Mouse (Mus musculus) layer of hippocampus, postnatal 36 days (tissue): Measurements from ENCODE around the gene Ptk6. TPM values are rescaled to one million over a fixed set of nuclear protein-coding genes. Genes with fewer than 3 reads are reported as not detected.

Experiments used
- DNase-seq, 2 experiments: peaks; one replicate each; pipeline ENCODE4 v3.0.0; 2022
- total RNA-seq, 2 experiments: library from RNA; stranded (reverse); gene quantifications; 2 replicates each; pipeline ENCODE4 v1.2.3; 2021

The Ptk6 gene
- total RNA-seq, 2 experiments from 2014 or later = 0.10 TPM; not detected in 1

DNA sequence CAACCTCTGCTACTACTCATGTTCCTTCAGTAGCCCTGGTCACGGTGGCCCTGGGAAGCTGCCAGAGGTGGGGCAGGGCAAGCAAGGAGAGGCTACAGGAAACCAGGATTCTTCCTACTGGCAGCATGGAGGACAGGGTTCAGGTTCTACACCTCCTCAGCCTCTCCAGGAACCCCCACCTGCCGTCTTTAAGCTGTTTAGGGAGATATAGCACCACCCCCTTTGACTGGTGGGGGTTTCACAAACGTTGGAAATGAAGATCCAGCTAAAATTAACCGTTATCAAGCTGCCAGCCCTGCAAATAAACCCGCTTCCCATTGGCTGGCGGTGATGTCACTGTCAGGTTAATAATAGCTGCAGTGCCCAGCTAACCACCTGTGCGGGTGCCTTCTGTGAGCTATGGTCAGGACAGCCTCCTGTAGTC is 43.5 kb downstream of the Ptk6 start:
- no peak for DNase-seq

DNA sequence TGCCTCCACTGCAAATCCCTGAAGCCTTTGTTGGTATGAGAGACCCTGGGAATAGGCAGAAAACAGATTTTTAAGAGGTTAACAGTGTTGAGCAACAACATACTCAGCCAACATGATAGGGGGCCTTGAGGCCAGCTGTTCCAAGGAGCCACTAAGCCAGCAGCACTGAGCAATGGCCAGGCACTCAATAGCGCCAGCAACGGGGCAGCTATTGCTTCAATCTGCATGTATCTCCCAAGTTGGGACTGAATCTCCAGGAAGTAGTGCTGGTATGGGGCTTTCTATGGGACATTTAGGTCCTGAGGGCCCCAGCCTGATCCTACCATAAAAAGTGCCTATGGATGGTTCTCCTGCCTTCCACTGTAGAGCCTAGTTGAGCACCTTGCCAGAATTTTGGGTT is 44.1 kb downstream of the Ptk6 start:
- DNase-seq = no peak

DNA sequence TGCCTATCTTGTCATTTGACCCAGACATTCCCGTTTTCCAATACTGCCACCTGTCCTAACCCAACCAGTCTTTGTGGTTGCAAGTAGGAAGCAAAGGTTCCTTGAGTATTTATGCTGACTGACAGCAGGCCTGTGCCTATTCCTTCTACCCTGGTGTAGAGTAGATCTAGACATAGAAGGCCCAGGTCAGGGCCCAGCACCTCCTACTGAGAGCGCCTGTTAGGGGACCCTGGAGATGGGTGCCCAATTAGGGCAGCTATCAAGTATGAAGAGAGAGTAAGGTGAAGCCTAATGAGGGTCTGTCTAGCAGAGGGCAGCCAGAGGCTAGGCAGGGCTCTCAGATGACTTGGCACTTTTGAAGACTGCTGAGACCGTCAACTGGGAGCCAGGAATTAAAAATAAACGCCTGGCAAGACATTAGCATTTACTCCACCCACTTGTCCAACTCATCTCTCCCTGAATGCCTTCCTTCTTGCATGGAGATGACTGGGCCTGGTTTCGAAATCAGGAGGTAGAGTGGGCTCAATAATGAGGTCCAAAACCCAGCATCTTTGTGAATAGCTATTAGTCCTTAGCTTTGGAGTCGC is 44.8 kb downstream of the Ptk6 start:
- no peak for DNase-seq

DNA sequence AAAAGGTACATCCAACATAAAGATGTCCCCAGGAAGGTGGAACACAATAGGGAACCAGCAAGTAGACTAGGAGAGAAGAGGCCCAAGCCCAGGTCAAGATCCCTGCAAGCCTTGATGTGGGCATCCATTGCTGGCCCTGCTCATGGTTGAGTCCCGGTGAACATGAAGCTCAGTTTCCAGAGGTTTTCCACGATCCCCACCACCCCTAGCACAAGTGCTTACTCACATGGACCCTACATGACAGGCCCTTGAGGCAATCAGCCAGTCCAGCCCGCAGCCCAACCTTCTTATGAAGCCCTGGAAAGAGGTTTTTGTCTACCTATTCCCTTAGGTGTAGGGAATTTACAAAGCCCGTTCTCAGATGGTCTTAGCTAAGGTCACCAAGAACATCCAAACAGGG is 45.4 kb downstream of the Ptk6 start:
- DNase-seq = no peak

DNA sequence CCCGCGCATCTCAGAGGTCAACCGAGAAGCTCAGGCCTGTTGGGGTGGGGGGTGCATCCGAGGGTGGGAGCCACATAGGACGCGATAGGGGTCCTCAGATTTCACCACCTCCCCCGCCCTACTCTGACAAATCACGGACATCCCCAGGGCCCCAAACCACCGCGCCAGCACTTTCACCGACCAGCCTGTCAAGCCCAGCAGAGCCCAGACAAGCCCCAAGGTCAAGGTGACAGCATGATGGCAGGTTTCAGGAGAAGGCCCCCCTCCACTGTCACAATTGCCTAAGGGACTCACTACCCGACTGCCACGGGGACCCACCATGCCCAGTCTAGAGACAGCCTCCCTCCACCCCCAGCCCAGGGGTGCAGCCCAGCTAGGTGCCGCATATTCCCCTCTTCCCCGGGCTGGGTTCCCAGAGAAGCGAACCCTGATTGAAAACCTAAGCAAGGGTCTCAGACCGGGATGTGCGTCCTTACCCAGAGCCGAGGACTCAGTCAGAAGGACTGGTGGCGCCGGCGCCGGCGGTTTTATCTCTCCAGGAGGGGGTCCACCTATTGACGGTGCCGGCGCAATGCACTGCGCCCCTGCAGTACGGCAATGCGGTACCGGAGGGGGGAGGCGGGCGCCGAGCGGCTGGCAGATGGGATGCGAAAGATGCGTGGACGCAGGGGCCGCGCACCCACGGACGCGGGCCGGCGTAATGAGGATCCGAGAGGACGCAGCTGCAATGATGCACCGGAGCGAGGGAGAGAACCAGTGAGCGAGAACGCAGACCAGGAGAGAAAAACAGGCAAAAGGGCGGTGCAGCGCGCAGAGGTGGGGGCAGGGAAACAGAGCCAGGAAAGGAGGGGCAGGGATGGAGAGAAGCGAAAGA is 46.1 kb downstream of the Ptk6 start, which contains the start of gene Eef1a2:
Eef1a2 (minus strand) TSS at position 767 of the 874 bp plus-strand sequence.
- peak; percentile 86 to 87 for DNase-seq

DNA sequence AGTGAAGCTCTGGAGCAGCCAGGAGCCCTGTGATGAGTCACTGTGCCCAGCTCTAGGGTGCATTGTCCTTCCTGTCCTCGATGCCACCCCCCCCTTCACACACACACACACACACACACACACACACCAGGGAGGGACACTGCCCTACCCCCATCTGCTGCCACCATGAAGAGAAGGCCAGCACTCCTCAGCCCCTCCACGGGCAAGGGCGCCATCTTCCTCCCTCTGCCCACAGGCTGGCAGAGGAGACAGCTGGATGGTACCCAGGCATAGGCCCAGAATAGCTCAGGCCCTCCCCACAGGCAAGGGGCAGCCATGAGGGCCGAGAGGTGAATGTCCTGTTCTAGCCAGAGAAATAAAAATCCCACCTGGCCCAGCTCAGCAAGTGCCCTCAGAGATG is 46.8 kb downstream of the Ptk6 start:
- no peak for DNase-seq

DNA sequence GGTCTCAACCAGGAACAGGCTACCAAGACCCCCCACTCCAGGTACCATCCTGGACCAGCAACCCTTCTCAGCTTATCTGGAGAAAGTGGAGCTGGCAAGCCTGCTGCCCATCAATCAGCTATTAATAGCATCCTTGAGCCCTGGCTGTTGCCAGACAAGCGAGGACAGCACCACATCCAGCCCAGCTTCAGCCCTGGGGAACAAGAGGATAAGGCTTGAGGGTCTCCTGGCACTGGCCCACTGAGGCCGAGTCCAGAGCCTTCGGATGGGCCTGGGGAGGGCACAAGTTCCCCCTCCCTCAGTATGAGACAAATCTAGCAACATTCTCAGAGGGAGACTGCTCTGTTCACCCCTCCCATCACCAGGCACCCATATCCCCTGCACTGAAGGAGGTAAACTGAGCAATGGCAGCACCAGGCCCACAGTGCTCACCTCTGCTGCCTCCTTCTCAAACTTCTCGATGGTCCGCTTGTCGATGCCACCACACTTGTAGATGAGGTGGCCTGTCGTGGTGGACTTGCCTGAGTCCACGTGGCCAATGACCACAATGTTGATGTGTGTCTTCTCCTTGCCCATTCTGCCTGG is 47.7 kb downstream of the Ptk6 start:
- DNase-seq = no peak

DNA sequence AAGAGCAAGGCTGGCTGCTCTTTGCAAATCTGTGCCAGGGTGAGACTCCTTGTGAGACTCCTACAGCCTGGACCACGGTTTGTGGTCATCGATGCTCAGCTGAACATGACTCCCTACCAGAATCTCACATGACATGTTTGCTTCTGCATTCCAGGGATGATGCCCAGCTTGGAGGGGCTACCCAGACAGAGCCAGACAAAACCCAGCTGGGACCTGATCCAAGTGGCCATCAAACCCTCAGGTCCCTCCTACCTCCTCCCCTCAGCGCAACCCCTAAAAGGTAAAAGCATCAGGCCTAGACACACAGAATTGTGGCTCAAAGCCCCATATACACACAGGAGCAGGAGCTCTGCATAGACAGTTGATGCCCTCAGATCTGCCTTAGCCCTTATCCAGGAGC is 48.2 kb downstream of the Ptk6 start:
- DNase-seq = no peak

DNA sequence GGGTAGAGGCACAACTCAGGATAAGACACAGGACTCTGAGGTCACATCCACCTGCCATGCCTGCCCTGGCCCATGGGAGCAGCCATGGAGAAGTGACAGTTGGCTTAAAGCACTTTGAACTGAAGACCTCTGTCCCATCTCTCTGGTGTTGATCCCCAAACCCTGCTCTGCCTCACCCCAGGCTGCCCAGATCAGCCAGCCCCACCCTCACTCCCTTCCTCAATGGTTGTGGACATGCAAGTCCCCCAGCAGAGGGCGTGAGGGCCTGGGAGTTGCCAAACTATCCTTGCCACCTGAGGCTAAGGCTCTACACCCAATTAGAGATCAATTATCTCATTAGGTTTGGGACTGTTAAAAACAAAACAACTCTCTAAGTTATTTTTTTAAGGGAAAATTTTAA is 48.8 kb downstream of the Ptk6 start:
- DNase-seq = no peak

DNA sequence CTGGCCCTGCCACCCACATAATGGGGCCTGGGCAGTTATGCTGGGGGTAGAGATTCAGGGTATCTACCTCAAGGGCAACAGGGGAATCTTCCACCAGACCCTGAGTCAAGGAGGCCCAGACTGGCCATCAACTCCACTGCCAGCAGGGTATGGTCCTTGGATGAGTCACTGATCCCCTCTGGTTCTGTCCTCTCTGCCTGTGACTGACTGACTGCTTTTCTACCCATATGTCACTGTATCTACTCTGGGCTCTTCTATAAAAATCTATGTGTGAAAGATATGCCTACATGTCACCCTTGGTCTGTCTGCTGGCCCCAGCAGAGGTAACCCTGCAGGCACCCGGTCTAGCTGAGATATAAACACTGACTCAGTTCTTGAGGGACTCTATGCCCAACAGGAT is 49.5 kb downstream of the Ptk6 start:
- DNase-seq = no peak

DNA sequence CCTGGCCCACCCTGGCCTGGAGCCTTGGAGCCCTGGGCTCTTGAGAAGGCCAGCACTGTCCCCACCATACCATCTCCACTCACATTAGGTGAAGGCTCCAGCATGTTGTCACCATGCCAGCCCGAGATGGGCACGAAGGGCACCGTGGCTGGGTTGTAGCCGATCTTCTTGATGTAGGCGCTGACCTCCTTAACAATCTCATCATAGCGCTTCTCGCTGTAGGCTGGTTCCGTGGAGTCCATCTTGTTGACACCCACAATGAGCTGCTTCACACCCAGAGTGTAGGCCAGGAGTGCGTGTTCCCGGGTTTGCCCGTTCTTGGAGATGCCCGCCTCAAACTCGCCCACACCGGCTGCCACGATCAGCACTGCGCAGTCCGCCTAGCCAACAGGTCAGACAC is 49.9 kb downstream of the Ptk6 start:
- DNase-seq = peak in 1 of 2 experiments; percentile 7

DNA sequence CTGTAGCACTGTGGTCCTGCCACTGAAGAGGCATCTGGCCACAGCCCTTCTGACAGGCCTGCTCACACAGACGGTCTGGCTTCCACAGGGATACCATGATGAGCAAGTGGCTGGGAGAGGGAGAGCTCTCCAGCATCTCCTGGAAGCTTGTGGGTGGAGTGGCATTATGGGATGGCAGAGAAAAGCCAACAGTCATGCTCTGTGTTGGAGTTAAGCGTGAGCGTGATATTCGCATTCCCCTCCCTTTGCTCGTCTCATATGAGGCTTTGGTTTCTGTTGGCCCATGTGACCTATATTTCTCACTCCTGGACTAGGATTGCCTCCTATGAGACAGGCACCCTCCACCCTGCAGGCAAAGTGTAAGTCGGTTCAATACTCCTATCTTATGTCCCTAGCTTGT is 52.3 kb downstream of the Ptk6 start:
- DNase-seq = peak in 1 of 2 experiments; percentile 62

DNA sequence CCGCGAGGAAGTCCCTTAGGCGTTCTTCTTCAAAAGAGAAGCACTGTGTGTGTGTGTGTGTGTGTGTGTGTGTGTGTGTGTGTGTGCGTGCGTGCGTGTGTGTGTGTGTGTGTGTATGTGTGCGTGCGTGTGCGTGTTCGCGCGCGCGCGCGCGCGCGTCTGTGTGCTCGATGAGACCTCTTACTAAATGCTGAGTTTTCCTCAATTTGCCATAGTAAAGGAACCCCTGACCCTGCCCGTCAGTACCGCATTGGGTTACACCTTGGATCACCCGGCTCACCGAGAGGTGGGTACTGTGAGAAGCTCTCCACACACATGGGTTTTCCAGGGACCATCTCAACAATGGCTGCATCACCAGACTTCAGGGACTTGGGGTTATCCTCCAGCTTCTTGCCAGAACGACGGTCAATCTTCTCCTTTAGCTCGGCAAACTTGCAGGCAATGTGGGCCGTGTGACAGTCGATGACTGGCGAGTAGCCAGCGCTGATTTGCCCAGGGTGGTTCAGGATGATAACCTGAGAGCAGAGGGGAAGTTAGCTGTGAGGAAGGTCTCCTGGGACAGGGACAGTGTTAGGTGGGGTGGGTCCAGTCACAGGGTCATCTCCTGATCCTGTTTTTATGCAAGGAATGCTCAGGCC is 54.2 kb downstream of the Ptk6 start:
- DNase-seq = peak in 1 of 2 experiments; percentile 3

DNA sequence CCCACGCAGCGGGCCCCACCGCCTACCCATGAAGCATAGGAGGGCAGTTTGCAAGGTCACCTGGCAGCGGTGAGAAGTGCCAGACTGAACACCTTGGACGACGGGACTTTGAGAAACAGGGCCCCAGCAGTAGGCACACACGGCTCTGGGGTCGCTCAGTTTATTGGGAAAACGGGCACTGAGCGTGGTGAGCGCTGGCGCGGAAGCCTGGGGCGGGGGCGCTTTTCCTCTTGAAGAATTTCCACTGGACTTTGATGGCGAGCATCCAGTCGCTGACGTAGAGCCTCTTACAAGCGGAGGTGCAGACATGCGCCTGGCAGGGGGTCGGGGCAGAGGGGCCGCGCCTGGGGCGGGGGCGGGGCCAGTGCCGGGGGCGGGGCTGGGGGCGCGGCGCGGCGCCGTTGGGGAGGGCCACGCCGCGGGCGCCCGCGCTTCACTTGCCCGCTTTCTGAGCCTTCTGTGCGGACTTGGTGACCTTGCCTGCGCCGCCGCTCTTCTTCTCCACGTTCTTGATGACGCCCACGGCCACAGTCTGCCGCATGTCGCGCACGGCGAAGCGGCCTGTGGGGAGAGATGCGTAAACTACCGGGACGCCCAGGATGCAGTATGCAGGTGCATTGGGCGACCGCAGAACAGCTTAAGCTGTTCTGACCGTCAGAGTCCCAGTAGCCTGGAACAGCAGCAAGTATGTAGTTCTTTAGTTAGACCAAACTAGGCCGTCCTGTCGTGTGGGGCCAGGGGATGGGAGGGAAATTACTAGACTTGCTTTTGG is 54.9 kb downstream of the Ptk6 start:
- DNase-seq = peak in 1 of 2 experiments; percentile 15

DNA sequence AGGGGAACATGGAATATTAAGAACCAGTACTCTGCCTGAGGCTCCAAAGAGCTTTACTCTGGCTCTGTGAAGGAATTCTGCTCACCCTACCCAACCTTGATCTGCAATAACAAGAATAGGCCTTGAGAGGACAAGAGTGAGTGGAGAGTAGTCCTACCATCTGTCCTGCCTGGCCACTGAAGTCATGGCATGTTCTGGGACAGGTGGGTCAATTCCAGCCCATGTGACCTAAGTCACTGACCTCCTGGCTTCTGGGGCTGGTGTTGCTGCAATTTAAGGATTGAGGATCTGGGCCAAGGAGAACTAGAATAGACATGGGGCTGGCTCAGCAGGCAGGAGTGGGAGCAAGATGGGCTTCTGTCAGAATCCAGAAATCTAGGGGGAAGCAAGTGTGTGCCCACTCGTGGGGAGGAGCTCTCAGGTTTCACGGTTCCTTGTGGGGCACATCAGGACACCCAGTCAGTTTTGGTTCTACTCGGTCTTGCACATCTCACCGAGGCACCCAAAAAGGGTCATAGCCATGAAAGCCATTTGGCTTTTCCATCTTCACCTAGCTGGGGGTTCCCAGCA is 55.5 kb downstream of the Ptk6 start:
- DNase-seq = peak in 1 of 2 experiments; percentile 3

DNA sequence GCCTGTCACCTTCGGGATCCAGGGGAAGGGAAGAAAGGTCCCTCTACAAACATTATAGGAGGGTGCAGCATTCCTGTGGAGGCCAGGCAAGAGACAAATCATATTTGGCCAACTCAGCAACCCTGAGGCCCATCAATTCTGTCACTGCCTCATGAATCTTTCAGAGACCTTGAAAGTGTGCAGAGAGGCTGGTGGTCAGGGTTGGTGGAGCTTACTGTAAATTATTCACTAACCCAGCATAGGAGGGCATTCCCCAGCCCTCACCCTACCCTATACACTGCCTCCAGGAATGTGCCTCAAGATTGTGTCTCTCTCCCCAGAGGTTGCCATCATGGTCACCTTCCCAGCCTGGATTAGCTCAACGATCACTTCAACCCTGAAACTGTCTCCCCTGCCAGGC is 57.9 kb downstream of the Ptk6 start:
- peak in 1 of 2 experiments; percentile 3 for DNase-seq

Other genes starting within 250 kb of the Ptk6 start
- gene Nkain4, start 248.1 kb downstream of the Ptk6 start, total RNA-seq = 10 to 100 TPM; 54.5 to 57.2 TPM
- 100 to 1,000 TPM; 121 to 130 TPM for gene Arfgap1, start 235.6 kb downstream of the Ptk6 start, total RNA-seq
- gene Col20a1, start 216.3 kb downstream of the Ptk6 start, total RNA-seq = 1 to 10 TPM; 2.5 to 3.2 TPM
- 10 to 100 TPM; 14.1 to 14.4 TPM for gene Chrna4, start 159.2 kb downstream of the Ptk6 start, total RNA-seq
- gene Kcnq2, start 67.5 kb downstream of the Ptk6 start, total RNA-seq = 100 to 1,000 TPM; 336 to 348 TPM
- 1,000 to 10,000 TPM; 1,091 to 1,130 TPM for gene Eef1a2, start 45.8 kb downstream of the Ptk6 start, total RNA-seq
- 100 to 1,000 TPM in 1 of 2 experiments, 10 to 100 TPM in 1; 92.0 to 106 TPM for gene Ppdpf, start 15.5 kb downstream of the Ptk6 start, total RNA-seq
- gene Srms, start 10.4 kb upstream of the Ptk6 start, total RNA-seq = under 1 TPM; 0.35 to 0.66 TPM
- gene Fndc11, start 17.2 kb upstream of the Ptk6 start, total RNA-seq = not detected
- gene Helz2, start 39.2 kb upstream of the Ptk6 start, total RNA-seq = 1 to 10 TPM; 2.2 to 2.9 TPM
- gene Gmeb2, start 85.2 kb upstream of the Ptk6 start, total RNA-seq = 10 to 100 TPM; 17.1 to 17.4 TPM
- 100 to 1,000 TPM; 562 to 666 TPM for gene Stmn3, start 111.7 kb upstream of the Ptk6 start, total RNA-seq
- gene Rtel1, start 117.0 kb upstream of the Ptk6 start, total RNA-seq = 10 to 100 TPM; 34.1 to 35.2 TPM
- gene Zgpat, start 162.1 kb upstream of the Ptk6 start, total RNA-seq = 10 to 100 TPM; 77.5 to 83.5 TPM
- 10 to 100 TPM; 48.4 to 53.8 TPM for gene Arfrp1, start 162.6 kb upstream of the Ptk6 start, total RNA-seq
- gene Lime1, start 177.3 kb upstream of the Ptk6 start, total RNA-seq = 10 to 100 TPM; 38.5 to 52.5 TPM